Mouse (Mus musculus) bone marrow, adult 2 months (tissue): ENCODE measurements at regions not wholly inside any gene's neighbourhood (a gene's known extent, or its start where the extent isn't known, plus 50 kb on each side); places are given as distances from the start of the nearest gene placed in this dataset.

Experiments used
- CTCF ChIP-seq: fragments of 200-500 bp; IDR thresholded peaks from 2 replicates; pipeline ENCODE4 v1.5.1; 2011; ENCODE audit warnings: low read length, control low read depth; ENCODE audit not compliant: control insufficient read depth, insufficient read depth
- POLR2A ChIP-seq: fragments of 200-500 bp; IDR thresholded peaks from 2 replicates; pipeline ENCODE4 v1.6.1; 2011; ENCODE audit warnings: low read depth, mild to moderate bottlenecking, control low read depth, low read length, borderline replicate concordance; ENCODE audit not compliant: control insufficient read depth

GRCm38 (mm10) chr19:6645912-6646311 is 103.1 kb upstream of the Slc22a12 start:
- TF ChIP-seq CTCF = no peak
- no peak for TF ChIP-seq POLR2A
